Mouse (Mus musculus) kidney, postnatal 4 days (tissue): Measurements from ENCODE around the gene Dcdc2c.

ENCODE experiments used
- DNase-seq, 2 experiments: peaks; one replicate each; pipeline ENCODE4 v3.0.0; 2021; ENCODE audit warnings: mixed read lengths in 2 of 2

Gene Dcdc2c

GRCm38 (mm10) chr12:28436536-28436935 is 115.7 kb downstream of the Dcdc2c start:
- DNase-seq: no peak

GRCm38 (mm10) chr12:28432729-28433067 is 119.5 kb downstream of the Dcdc2c start:
- no peak for DNase-seq

- DNase-seq: peak; percentile 75 to 80
Observed at GRCm38 (mm10) chr12:28431832-28432728, 120.1 kb downstream of the Dcdc2c start.

GRCm38 (mm10) chr12:28429856-28430255 is 122.3 kb downstream of the Dcdc2c start:
- DNase-seq: no peak

DNA sequence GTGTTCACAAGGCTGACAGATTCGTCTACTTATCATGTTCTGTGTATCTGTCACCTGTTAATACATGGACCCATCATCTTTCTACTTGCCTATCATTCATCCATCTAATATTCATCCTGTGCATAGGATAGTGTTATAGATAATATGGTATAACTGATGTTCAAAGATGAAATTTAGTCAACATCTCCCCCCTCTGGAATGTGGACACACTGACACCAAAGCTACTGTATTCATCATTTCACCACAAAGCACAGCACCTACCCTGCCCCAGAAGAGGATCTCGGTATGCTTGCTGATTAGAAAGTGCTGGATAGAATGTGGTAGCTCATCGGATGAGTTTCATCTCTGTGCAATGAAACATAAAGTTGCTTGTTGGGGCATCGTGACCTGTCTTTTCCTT is 135.2 kb downstream of the Dcdc2c start:
- DNase-seq: no peak

- no peak for DNase-seq
Observed at GRCm38 (mm10) chr12:28407656-28408405, 144.4 kb downstream of the Dcdc2c start.

GRCm38 (mm10) chr12:28402256-28402655 is 149.9 kb downstream of the Dcdc2c start:
- no peak for DNase-seq

DNA sequence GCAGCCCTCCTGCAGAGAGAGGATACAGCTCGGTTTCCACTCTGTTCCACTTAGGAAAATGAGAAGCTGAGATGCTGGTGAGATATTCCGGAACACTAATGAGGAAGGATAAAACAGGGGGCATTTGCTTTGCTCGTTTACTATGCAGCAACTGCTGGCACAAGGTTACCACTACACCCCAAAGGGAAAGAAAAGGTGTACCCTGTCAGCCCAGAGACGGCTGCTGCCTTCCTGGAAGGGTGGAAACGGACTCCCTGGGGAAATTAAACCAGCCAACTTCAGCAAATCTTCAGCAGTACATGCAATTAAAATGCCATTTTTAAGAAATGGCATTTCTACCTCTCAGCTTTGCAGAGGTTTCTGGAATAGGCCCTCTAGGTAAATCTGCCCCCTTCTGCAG is 150.8 kb downstream of the Dcdc2c start:
- DNase-seq: no peak

GRCm38 (mm10) chr12:28392129-28392528 is 160.1 kb downstream of the Dcdc2c start:
- no peak for DNase-seq
